Mouse (Mus musculus) left cerebral cortex, adult 11 months (tissue): ENCODE results near the gene Clasp1.
A peak's percentile ranks its signal among the peaks of the same experiment; 100 is the strongest.
"Not testable (repeated sequence)": the region's sequence is repeated elsewhere in the genome, so short reads cannot be mapped to it uniquely, and the experiment has no call there.

ENCODE experiments used
- DNase-seq: peaks from one replicate; pipeline ENCODE4 v3.0.0; 2022; ENCODE audit warnings: low spot score

The Clasp1 gene

DNA sequence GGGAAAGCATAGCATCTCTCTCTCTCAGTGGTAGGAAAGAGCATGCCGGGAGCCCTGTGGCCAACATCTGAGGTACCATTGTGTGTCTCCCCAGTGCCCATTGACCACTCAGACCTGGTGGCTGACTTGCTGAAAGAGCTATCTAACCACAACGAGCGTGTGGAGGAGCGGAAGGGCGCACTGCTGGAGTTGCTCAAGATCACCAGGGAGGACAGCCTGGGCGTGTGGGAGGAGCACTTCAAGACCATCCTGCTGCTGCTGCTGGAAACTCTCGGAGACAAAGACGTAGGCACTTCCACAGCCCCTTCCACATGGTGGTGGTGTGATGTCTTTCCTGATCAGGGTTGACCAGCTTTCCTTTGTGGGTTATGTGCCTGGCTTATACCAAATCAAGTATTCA, 192.3 kb downstream of the Clasp1 start:
- no peak for DNase-seq

DNA sequence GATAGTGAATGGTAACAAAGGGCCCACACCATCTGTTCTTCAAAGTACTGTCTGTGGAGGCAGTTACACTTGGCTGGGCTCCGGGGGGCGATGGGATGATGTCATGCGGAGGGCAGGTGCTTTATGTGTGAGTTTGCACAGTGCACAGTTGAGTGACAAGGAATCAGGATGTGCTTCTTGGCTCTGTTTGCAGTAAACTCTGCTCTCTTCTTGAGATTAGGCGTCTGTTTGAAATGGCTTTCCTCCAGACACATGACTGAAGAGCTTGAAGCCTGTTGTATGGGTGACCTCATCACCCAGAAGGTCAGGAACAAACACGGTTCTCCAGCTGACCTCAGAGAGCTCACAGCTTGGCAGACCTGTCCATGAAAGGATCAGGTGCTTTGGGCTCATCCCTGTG, 200.9 kb downstream of the Clasp1 start:
- no peak for DNase-seq

DNA sequence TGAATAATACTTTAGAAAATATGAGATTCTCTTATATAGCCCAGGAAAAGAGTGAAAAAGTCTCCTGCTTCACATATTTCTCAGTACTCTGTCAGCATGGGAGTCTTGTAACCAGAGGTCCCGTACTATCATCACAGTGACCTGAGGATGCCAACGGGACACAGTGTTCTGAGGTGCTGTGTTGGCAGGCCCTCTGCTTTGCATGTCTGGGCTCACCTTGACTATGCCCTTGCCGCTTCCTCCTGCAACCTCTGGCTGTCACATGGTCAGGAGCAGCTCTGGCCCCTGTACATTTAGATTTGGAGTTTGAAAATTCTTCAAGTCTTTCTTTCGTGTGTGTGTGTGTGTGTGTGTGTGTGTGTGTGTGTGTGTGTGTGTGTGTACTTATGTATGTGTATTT, 204.1 kb downstream of the Clasp1 start:
- no peak for DNase-seq

DNA sequence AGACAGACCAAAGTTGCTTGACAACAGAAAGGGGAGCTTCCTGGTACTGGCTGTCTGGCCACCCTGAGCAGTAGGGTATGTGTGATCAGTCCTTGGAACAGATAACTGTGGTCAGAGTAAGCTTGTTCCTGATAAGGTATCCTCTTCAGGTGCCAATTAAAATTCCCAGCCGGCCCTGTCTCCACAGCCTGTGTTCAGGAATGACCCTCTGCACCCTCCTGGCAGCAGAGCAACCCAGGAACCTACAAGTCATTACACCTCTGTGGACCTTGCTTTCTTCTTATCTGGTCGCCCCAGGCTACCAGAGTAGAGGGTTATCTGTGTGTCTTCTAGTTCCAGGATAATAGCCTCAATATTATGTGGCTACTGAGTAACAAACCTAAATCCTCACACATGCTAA, 206.5 kb downstream of the Clasp1 start:
- DNase-seq, result no peak

DNA sequence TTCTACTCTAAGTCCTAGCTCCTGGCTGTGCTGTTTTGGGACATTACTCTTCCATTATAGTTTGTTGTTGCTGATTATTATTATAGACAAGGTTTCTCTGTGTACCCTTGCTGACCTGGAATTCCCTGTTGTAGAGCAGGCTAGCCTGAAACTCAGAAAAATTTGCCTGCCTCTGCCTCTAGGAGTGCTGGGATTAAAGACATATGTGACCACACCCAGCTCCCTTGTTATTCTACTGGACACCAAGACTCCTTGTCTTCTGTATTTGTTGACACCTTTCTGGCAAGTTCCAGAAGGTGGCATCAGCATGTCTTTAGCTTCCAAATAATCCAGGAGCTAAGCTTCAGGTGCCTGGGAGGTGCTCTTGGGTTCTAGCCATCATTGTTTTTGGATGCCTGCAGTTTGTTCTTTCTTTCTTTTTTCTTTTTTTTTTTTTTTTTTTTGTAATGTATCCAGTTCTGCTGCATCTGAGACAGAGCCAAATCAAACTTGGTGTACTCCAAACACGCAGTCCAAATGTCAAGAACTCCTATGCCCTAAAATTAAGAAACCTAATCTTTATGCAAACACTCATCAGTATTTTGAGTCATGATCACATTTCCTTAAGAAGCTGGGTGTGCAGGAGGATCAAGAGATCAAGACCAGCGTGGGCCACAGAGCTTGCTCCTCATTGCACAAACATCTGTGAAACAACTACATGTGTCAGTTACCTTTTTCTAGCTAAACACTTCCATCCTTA, 208.8 kb downstream of the Clasp1 start:
- DNase-seq, result no peak

DNA sequence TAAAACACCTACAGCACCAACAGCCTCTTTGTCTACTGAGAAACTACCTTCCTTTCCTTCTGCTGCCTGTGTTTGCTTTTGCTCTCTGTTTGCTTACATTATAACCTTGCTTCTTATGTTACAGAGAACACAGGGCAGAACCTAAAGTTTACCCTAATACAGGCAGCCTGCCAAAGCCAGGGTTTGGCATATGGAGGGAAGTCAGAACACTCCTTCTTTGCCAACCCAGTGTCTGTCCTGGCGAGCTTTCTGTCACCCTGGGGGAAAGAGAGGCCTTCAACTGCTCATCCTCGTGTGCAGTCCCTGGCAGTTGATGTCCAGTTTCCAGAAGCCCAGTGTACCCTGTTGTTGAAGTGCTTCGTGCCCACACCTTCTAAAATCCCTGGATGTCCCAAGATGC, 209.5 kb downstream of the Clasp1 start:
- no peak for DNase-seq

DNA sequence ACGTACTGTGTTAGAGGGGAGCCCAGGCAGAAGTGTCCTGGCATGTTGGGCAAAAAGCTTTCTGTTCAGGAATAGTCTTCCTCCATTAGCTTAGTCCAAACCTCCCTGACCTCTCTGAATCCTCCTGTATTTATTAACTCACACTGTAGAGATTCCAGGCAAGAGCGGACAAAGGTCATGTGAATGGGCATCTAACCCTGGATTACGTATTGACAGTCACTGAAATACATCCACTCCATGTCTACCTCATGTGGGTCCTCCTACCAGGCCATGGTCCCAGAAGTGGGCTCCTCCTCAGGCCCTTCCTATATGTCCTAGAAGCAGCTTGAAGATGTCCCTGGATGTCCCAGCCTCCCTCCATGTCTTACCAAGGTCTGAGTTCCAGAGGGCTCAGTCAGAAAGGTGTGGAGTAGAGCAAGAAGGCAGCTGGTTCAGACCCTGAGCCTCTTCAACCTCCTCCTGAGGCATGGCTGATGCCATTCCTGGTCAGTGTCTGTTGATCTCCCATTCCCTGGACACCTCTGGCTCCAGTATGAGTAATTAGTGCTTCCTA, 224.8 kb downstream of the Clasp1 start:
- no peak for DNase-seq

DNA sequence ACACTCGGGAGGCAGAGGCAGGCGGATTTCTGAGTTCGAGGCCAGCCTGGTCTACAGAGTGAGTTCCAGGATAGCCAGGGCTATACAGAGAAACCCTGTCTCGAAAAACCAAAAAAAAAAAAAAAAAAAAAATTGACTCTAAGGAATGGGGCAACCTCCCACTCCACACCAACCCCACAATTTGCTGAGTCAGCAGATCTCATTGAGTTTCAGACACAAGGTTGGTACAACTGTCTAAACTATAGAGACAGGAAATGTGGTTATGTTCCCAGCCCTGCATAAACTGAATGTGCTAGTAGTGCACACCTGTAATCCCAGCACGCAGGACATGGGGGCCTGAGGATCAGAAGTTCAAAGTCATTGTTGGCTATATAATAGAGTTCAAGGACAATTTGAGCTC, 232.2 kb downstream of the Clasp1 start:
- DNase-seq, result not testable (repeated sequence)

DNA sequence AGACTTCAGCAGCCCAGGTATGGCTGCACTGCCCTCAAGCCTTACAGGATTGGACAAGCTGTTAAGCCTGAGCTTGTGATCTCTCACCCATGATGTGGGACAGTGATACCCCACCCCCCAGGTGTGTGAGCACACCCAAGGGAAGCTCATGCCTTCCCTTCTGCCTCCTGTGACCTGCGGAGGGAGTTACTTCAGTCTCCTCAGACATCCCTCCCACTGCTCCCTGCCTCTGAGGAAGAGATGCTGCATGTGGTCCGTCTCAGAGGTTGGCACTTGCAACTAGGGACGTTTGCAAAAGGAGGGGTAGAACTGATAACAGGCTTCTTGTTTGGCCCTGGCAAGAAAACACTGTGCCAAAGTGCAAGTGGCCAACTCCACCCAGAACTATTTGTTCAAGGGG, 234.0 kb downstream of the Clasp1 start:
- DNase-seq, result no peak

DNA sequence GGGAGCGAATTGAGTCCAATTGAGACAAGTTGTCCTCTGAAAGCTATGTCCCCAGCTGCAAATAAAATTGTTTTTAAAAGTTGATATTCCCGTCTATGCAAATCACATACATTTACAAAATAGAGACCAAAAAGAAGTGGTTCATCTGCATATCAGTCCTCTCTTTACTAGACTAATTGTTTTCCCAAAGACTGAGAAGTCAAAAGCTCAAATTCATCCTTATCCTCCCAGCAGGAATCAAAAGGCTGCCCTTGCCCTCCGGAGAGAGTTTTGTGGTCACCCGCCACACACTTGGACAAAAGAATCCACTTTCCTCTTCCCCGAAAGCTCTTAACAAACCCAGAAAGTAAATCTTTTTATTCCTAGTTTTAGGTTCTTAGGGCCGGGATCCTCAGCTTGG, 236.6 kb downstream of the Clasp1 start:
- DNase-seq, result no peak

DNA sequence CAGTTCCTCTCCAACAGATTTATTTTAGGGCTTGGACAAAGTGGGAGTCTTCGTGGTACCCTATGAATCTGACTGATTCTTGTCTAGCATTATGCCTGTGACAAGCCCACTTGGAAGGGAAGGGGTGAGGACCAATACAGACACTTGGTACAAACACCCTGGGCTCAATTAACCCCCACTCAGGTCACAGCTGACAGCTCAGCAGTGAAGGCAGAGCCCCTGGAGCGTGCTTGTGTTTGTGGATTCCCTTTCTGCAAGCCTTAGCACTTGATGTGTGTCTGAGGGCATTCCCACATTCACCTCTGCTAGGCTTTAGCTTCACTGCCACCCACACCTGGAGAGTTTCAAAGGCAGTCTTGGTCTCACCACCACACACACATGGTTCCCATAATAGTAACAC, 237.1 kb downstream of the Clasp1 start:
- no peak for DNase-seq

DNA sequence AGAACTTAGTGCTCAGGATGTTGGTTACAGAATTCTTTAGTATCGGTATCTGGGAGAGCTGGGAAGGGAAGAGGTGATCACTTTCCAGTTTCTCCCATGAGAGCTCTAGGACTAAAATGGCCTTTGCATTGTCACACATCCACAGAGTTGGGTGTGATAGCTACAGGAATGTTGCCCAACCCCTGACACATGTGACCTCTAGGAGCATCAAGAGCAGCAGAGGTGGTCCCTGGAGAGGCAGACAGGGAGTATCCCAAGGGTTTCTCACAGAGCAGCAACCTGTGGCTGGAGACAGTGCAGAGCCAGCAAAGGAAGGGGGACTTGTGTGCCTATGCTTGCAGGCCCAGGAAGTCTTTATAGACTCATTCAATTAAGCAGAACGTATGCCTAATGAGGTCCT, 237.6 kb downstream of the Clasp1 start:
- DNase-seq, result no peak

DNA sequence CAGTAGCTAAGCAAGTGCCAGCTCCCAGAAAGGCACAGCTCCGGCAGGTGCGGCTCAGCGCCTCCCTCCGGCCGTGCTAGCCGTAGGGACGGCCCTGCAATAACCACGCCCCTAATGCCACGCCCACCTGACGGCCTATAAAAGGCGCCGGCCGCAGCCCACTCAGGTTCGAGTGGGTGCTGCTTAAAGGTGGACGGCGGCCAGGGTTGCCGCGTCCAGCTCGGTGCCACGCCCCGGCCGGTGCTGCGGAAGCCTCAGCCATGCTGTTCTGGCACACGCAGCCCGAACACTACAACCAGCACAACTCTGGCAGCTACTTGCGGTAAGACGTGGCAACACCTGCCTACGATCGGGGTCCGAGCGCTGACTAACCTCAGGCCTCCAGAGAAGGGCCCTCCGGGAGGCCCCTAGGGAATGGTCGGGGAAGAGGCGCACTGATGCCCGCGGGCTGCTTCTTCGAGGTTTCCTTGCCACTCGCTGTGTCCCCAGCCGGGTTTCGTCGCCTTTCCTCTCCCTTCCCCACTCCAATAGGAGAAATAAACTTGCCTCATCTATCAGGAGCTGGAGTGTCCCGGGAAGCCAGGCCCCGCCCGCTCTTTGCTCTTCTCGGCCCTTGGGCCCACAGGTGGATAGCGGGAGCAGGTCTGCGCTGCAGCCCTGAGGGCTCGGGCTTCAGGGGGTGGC, 239.1 kb downstream of the Clasp1 start, which contains the start of gene Tfcp2l1:
Gene Tfcp2l1 (plus strand): TSS at position 165 of the 684 bp plus-strand sequence.
- no peak for DNase-seq

DNA sequence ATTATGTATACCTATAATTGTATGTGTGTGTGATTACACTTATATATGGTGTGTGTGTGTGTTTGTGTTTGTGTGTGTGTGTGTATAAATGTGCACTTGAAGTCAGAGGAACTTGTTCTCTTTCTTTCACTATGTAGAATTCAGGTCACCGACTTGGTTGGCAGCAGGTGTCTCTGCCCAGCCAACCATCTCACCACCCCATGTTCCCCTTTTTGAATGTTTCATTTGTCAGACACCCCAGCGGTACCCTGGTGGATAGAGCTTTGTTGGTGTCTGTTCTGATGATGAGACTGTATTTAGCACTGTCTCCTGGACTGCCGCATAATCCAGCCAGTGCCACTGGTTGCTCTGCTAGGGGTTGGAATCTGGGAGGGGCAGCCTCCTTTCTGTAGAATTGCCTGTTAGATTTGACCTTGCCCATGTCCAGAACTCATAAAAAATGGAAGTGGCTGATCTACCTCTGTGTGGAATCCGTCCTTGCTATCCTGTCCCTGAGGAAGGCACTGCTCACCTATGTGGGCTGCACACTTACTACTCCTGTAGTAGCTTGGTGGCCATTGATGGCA, 244.6 kb downstream of the Clasp1 start:
- DNase-seq, result no peak

DNA sequence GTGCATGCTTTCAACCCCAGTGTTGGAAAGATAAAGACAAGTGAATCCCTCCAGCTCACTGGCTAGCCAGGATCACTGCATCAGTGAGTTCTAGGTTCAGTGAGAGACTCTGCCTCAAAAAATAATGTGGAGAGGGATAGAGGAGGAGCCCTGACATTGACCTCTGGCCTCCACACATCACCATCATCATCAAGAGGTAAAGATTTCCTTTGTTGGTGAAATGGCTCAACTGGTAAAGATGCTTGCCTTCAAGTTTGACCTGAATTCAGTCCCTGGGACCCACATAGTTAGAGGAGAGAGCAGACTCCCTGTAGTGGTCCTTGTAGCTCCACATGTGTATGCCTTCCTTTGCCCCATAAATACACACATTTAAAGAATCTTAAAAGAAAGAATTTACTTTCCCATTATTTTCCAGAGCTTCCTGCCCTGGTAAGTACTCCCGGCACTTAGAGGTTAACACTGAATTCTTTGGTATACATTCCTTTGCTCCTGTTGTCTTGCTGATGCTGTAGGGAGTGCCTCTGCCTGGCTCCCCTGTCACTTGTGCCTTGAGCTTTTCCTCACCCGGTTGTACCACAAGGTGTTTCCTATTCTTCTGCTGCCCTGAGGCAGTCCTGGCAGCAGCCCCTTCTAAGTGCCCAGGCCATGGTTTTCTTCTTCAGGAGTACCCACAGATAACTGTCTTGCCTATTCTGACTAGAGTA, 253.6 kb downstream of the Clasp1 start:
- no peak for DNase-seq

DNA sequence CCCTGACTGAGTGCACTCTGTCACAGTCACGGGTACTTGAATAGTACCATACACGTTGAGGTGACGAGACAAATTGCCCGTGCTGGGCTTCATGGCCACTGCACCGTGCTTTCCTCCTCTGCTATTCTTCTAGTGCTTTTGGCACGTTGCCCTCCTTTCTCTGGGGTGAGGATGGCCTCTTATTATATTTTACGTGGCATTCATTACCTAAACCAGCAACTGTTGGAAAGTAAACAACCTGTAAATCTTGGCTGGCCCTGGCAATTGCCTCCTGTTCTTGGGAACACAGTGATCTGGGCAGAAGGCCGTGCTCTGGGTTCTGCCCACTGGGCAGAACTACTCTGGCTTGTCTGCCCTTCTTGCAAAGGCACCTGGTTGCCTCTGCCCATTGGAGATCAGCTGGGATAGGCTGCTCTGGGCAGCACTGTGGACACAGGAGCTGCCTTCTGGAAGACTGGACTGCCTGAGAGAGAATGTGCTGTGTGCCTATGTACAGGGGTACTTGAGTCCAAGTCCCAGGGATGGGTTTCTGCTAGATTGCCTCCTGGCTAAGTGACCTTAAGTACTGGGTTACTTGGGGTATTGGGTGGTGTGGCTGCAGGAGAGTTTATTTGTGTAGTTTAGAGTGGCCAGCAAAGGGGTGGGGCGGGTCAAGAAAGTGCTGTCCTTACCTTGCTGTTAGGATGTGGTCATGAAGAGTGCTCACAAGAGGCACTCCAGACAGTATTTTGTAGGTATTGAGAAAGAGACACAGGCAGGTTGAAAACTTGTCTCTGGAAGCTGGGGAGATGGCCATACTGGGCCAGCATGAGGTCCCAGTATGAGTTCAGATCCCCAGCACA, 254.5 kb downstream of the Clasp1 start:
- no peak for DNase-seq

DNA sequence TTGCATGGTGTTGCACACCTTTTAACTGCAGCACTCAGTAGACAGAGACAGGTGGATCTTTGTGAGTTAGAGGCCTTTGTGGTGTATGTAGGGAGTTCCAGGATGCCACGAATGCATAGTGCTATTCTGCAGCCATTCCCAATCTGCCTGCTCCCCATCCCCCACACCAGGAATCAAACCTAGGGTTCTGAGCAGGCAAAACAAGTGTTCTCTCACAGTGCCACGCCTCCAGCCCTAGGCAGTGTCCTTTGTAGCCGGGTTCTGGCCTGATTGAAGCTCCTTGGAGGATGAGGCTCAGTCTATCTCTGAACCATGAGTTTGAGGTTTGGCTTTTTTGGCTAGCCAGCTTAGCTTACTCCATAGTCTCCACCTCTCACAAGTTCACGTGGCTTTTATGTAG, 256.8 kb downstream of the Clasp1 start:
- no peak for DNase-seq

DNA sequence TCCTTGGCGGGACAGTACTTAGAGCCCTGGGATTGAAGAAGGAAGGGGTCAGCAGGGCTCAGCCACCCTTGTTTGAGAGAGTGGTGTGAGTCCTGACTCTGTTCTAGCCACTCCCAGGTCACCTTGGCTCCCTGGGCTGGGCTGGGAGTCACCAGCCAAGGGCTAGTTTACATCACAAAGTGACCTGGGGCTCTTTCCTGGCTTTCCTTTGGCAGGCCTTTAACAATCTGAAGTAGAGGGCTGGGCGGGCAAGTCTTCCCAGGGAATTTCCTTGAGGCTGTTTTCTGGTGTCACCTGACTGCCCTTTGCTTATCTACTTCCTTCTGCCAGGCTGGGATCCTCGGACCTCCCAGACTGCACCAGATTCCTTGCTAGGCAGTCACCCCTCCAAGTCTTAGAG, 259.2 kb downstream of the Clasp1 start:
- no peak for DNase-seq

DNA sequence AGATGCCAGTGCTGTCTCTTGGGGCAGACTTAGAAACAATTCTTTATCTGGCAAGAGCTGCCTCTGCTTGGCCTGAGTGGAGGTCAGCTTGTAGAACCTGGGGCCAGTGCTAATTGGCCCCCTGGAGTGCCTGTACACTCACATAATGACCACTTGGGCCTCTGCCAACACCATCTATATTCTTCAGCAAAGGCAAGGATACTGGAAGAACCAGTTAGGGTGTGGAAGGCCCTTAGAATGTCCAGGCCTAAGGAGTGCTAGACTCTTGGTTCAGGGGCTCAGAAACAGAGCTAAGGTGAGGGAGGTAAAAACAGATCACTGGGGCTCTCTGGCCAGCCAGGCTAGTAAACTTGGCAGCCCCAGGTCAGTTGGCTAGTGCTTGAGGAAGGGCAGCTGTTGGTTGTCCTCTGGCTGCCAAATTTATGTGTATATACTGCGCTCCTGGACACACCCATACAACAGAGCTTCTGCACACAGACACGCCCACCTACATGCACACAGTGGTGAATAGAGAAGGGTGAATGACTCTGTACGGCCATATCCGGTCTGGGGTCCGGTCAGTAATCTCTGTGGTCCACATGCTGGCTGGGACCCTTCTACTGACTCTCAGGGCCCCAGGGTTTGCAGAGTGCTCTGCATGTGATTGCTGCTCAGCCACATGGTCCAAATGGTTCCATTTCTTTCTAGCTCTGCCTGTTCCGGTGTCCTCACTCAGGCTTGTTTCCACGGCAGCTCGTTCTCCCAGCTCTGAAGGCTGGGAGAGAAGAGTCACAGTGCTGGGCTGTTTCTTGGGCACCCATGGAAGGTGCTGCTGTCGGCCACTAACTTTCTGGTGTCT, 261.3 kb downstream of the Clasp1 start:
- DNase-seq, result peak; percentile 2

DNA sequence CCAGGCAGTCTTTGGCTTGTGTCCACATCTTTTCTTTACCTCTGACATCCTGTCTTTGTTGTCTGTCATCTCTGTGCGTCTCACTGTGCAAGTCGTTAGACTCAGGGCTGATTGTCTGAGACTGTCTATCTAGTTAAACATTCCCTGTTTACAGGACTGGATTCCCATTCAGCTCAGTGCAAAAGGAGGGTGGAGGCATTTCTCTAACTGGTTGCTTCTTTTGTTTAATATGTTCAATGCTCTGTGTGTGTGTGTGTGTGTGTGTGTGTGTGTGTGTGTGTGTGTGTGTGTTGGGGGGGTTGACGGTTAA, 261.9 kb downstream of the Clasp1 start:
- DNase-seq, result no peak

DNA sequence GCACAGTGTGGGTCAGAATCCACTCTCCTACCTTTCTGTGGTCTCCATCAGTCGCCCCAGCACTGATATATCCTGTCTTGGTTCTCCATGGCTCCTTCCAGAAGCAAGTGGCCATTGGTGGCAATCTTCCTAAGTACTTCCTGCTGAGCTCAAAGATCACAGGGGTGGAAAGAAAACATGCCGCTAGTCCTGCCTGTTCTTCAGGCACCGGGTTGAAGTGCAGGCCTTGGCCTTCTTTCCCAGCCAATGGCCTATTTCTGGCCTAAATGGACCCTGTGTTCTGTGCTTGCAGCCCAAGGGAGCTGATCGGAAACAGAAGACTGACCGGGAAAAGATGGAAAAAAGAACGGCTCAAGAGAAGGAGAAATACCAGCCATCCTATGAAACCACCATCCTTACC, 269.9 kb downstream of the Clasp1 start:
- DNase-seq, result no peak
